Mouse (Mus musculus): ENCODE measurements at regions not wholly inside any gene's neighbourhood (a gene's known extent, or its start where the extent isn't known, plus 50 kb on each side); places are given as distances from the start of the nearest gene placed in this dataset.

GRCm38 (mm10) chr3:117132897-117133296 lies 164.1 kb upstream of the Palmd start:
- H3K27ac ChIP-seq (ENCODE audit: low read depth, low read length) = no peak overlapping the region
- no peak overlapping the region for H3K9ac ChIP-seq (ENCODE audit: low read depth, low read length)
- H3K4me2 ChIP-seq = no peak overlapping the region
- no peak for ATAC-seq (replicated peaks; ENCODE audit: low FRiP score)
- H3K4me1 ChIP-seq (replicated peaks; ENCODE audit: control insufficient read depth, insufficient read depth, low read length) = no peaks in the 10 kb centered on the region
- no peaks in the 10 kb centered on the region for H3K27me3 ChIP-seq (replicated peaks; ENCODE audit: control insufficient read depth, insufficient read depth, low read length)
- no peak overlapping the region for H3K4me3 ChIP-seq (ENCODE audit: low read depth, low read length)
- WGBS = 77% methylated on average over 4 of the region's 4 CpGs
- no peak for DNase-seq (ENCODE audit: low spot score)
- no peaks in the 10 kb centered on the region for H3K36me3 ChIP-seq (ENCODE audit: control insufficient read depth, insufficient read depth, low read length)
- no peaks in the 10 kb centered on the region for H3K9me3 ChIP-seq (ENCODE audit: control insufficient read depth, low read length)

- ATAC-seq (replicated peaks; ENCODE audit: low FRiP score) = no peak
- no peak overlapping the region for H3K4me3 ChIP-seq (ENCODE audit: low read depth, low read length)
- no peak overlapping the region for H3K4me2 ChIP-seq
- H3K4me1 ChIP-seq (replicated peaks; ENCODE audit: control insufficient read depth, insufficient read depth, low read length) = no peaks in the 10 kb centered on the region
- H3K27ac ChIP-seq (ENCODE audit: low read depth, low read length) = no peak overlapping the region
- H3K9me3 ChIP-seq (ENCODE audit: control insufficient read depth, low read length) = 0 out of 2 replicates have a peak, but pooled peaks cover 2% of the 10 kb centered on the region
- H3K27me3 ChIP-seq (replicated peaks; ENCODE audit: control insufficient read depth, insufficient read depth, low read length) = no peaks in the 10 kb centered on the region
- DNase-seq (ENCODE audit: low spot score) = no peak
- WGBS = 84% methylated on average over 3 of the region's 3 CpGs
- no peaks in the 10 kb centered on the region for H3K36me3 ChIP-seq (ENCODE audit: control insufficient read depth, insufficient read depth, low read length)
- H3K9ac ChIP-seq (ENCODE audit: low read depth, low read length) = no peak overlapping the region
Measured at GRCm38 (mm10) chr3:117122211-117122610, 153.4 kb upstream of the Palmd start.

- no peak overlapping the region for H3K27ac ChIP-seq (ENCODE audit: low read depth, low read length)
- H3K36me3 ChIP-seq (ENCODE audit: control insufficient read depth, insufficient read depth, low read length) = no peaks in the 10 kb centered on the region
- H3K4me1 ChIP-seq (replicated peaks; ENCODE audit: control insufficient read depth, insufficient read depth, low read length) = no peaks in the 10 kb centered on the region
- no peak overlapping the region for H3K4me2 ChIP-seq
- no peak overlapping the region for H3K4me3 ChIP-seq (ENCODE audit: low read depth, low read length)
- 0 out of 2 replicates have a peak, but pooled peaks cover 2% of the 10 kb centered on the region for H3K9me3 ChIP-seq (ENCODE audit: control insufficient read depth, low read length)
- 64% methylated on average over 13 of the region's 13 CpGs for WGBS
- no peak overlapping the region for H3K9ac ChIP-seq (ENCODE audit: low read depth, low read length)
- no peak for DNase-seq (ENCODE audit: low spot score)
- 0 out of 2 replicates have a peak, but pooled peaks have one; percentile 32 for ATAC-seq (replicated peaks; ENCODE audit: low FRiP score)
- H3K27me3 ChIP-seq (replicated peaks; ENCODE audit: control insufficient read depth, insufficient read depth, low read length) = no peaks in the 10 kb centered on the region
Measured at GRCm38 (mm10) chr3:117120086-117121055, 151.6 kb upstream of the Palmd start.

GRCm38 (mm10) chr3:117119576-117119975 lies 150.8 kb upstream of the Palmd start:
- no peaks in the 10 kb centered on the region for H3K4me1 ChIP-seq (replicated peaks; ENCODE audit: control insufficient read depth, insufficient read depth, low read length)
- ATAC-seq (replicated peaks; ENCODE audit: low FRiP score) (0 out of 2 replicates have a peak, but pooled peaks have one; percentile 17), DNase-seq (ENCODE audit: low spot score) (no peak)
- no peaks in the 10 kb centered on the region for H3K36me3 ChIP-seq (ENCODE audit: control insufficient read depth, insufficient read depth, low read length)
- no peak overlapping the region for H3K4me3 ChIP-seq (ENCODE audit: low read depth, low read length)
- 62% methylated on average over 5 of the region's 5 CpGs for WGBS
- 0 out of 2 replicates have a peak, but pooled peaks cover 2% of the 10 kb centered on the region for H3K9me3 ChIP-seq (ENCODE audit: control insufficient read depth, low read length)
- no peak overlapping the region for H3K27ac ChIP-seq (ENCODE audit: low read depth, low read length)
- H3K27me3 ChIP-seq (replicated peaks; ENCODE audit: control insufficient read depth, insufficient read depth, low read length) = no peaks in the 10 kb centered on the region
- no peak overlapping the region for H3K4me2 ChIP-seq
- no peak overlapping the region for H3K9ac ChIP-seq (ENCODE audit: low read depth, low read length)

- DNase-seq (ENCODE audit: low spot score) (no peak), ATAC-seq (replicated peaks; ENCODE audit: low FRiP score) (no peak)
- 31% methylated on average over 1 of the region's 1 CpGs for WGBS
- H3K27ac ChIP-seq (ENCODE audit: low read depth, low read length) = no peak overlapping the region
- H3K9ac ChIP-seq (ENCODE audit: low read depth, low read length) = no peak overlapping the region
- 0 out of 2 replicates have a peak, but pooled peaks cover 2% of the 10 kb centered on the region for H3K9me3 ChIP-seq (ENCODE audit: control insufficient read depth, low read length)
- no peaks in the 10 kb centered on the region for H3K4me1 ChIP-seq (replicated peaks; ENCODE audit: control insufficient read depth, insufficient read depth, low read length)
- no peak overlapping the region for H3K4me2 ChIP-seq
- H3K27me3 ChIP-seq (replicated peaks; ENCODE audit: control insufficient read depth, insufficient read depth, low read length) = no peaks in the 10 kb centered on the region
- H3K4me3 ChIP-seq (ENCODE audit: low read depth, low read length) = no peak overlapping the region
- H3K36me3 ChIP-seq (ENCODE audit: control insufficient read depth, insufficient read depth, low read length) = no peaks in the 10 kb centered on the region
Measured at GRCm38 (mm10) chr3:117117838-117118237, 149.1 kb upstream of the Palmd start.

- no peak overlapping the region for H3K4me3 ChIP-seq (ENCODE audit: low read depth, low read length)
- H3K27ac ChIP-seq (ENCODE audit: low read depth, low read length) = no peak overlapping the region
- no peaks in the 10 kb centered on the region for H3K4me1 ChIP-seq (replicated peaks; ENCODE audit: control insufficient read depth, insufficient read depth, low read length)
- H3K9me3 ChIP-seq (ENCODE audit: control insufficient read depth, low read length) = no peaks in the 10 kb centered on the region
- DNase-seq (ENCODE audit: low spot score) = no peak
- H3K9ac ChIP-seq (ENCODE audit: low read depth, low read length) = no peak overlapping the region
- ATAC-seq (replicated peaks; ENCODE audit: low FRiP score) = no peak
- H3K27me3 ChIP-seq (replicated peaks; ENCODE audit: control insufficient read depth, insufficient read depth, low read length) = no peaks in the 10 kb centered on the region
- H3K36me3 ChIP-seq (ENCODE audit: control insufficient read depth, insufficient read depth, low read length) = no peaks in the 10 kb centered on the region
- WGBS = 83% methylated on average over 2 of the region's 2 CpGs
- no peak overlapping the region for H3K4me2 ChIP-seq
Measured at GRCm38 (mm10) chr3:117116210-117116609, 147.4 kb upstream of the Palmd start.

- no peak overlapping the region for H3K4me2 ChIP-seq
- H3K36me3 ChIP-seq (ENCODE audit: control insufficient read depth, insufficient read depth, low read length) = no peaks in the 10 kb centered on the region
- H3K9me3 ChIP-seq (ENCODE audit: control insufficient read depth, low read length) = no peaks in the 10 kb centered on the region
- ATAC-seq (replicated peaks; ENCODE audit: low FRiP score) (no peak), DNase-seq (ENCODE audit: low spot score) (no peak)
- WGBS = 72% methylated on average over 3 of the region's 3 CpGs
- H3K4me3 ChIP-seq (ENCODE audit: low read depth, low read length) = no peak overlapping the region
- H3K9ac ChIP-seq (ENCODE audit: low read depth, low read length) = no peak overlapping the region
- H3K4me1 ChIP-seq (replicated peaks; ENCODE audit: control insufficient read depth, insufficient read depth, low read length) = no peaks in the 10 kb centered on the region
- no peaks in the 10 kb centered on the region for H3K27me3 ChIP-seq (replicated peaks; ENCODE audit: control insufficient read depth, insufficient read depth, low read length)
- no peak overlapping the region for H3K27ac ChIP-seq (ENCODE audit: low read depth, low read length)
Measured at GRCm38 (mm10) chr3:117112766-117113165, 144.0 kb upstream of the Palmd start.

- no peaks in the 10 kb centered on the region for H3K36me3 ChIP-seq (ENCODE audit: control insufficient read depth, insufficient read depth, low read length)
- ATAC-seq (replicated peaks; ENCODE audit: low FRiP score) (no peak), DNase-seq (ENCODE audit: low spot score) (no peak)
- no peaks in the 10 kb centered on the region for H3K27me3 ChIP-seq (replicated peaks; ENCODE audit: control insufficient read depth, insufficient read depth, low read length)
- no peak overlapping the region for H3K4me3 ChIP-seq (ENCODE audit: low read depth, low read length)
- no peak overlapping the region for H3K9ac ChIP-seq (ENCODE audit: low read depth, low read length)
- H3K4me1 ChIP-seq (replicated peaks; ENCODE audit: control insufficient read depth, insufficient read depth, low read length) = no peaks in the 10 kb centered on the region
- no peaks in the 10 kb centered on the region for H3K9me3 ChIP-seq (ENCODE audit: control insufficient read depth, low read length)
- H3K27ac ChIP-seq (ENCODE audit: low read depth, low read length) = no peak overlapping the region
- H3K4me2 ChIP-seq = no peak overlapping the region
- WGBS = 82% methylated on average over 4 of the region's 4 CpGs
Measured at GRCm38 (mm10) chr3:117112304-117112703, 143.5 kb upstream of the Palmd start.
